Mouse (Mus musculus): Measurements from ENCODE around the gene Rbms2.

Rbms2 gene

DNA sequence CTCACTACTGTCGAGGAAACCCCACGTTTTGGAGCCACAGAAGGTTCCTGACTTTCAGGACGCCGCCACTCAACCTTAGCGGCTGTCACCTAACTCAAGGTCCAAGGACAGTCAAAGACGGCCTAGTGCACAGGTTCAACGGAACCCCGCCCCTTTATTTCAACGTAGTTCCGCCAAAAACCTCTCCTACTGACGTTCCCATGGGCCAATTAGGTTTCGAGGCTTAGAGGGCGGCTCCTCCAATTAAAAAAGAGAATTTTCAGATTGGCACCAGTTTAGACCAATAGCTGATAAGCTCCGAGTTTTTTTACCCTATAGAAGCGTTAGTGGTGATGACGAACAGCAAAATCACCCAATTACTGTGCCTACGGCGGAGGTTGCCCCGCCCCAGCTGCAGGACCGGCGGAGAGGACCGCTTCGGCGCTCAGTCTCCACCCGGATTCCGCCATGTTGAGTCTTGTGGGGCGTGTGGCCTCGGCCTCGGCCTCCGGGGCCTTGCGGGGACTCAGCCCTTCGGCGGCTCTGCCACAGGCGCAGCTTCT, 97.1 kb downstream of the Rbms2 start, which contains the start of gene Atp5b:
TSS of gene Atp5b (plus strand) at position 394 of the 542 bp plus-strand sequence.
- peak; percentile 99 for DNase-seq (ENCODE audit: low read depth, low spot score)
- Histone ChIP-seq H3K36me3 (ENCODE audit: control insufficient read depth, insufficient read depth, low read length, poor library complexity, severe bottlenecking) (peaks cover 15% of the 10 kb centered on the region), H3K27me3 (ENCODE audit: control insufficient read depth, insufficient read depth, low read length, poor library complexity, severe bottlenecking) (no peaks in the 10 kb centered on the region)

DNA sequence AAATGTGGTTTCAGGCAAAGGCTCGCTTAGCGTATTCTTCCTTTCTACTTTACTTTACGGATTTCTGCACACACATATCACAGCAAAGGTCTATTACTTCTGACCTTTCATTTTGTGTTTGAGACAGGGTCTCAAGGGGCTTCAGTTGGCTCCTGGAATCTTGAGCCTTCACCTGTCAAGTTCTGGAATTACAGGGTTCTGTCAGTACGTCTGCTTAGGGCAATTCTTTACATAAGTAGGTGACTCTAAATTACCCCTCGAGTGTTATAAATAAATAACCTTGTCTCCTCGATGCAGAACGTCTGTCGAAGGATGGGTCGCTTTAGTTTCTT, 97.7 kb downstream of the Rbms2 start:
- H3K27me3 ChIP-seq (ENCODE audit: control insufficient read depth, insufficient read depth, low read length, poor library complexity, severe bottlenecking) = no peaks in the 10 kb centered on the region
- H3K36me3 ChIP-seq (ENCODE audit: control insufficient read depth, insufficient read depth, low read length, poor library complexity, severe bottlenecking) = peaks cover 11% of the 10 kb centered on the region
- DNase-seq (ENCODE audit: low read depth, low spot score) = no peak

DNA sequence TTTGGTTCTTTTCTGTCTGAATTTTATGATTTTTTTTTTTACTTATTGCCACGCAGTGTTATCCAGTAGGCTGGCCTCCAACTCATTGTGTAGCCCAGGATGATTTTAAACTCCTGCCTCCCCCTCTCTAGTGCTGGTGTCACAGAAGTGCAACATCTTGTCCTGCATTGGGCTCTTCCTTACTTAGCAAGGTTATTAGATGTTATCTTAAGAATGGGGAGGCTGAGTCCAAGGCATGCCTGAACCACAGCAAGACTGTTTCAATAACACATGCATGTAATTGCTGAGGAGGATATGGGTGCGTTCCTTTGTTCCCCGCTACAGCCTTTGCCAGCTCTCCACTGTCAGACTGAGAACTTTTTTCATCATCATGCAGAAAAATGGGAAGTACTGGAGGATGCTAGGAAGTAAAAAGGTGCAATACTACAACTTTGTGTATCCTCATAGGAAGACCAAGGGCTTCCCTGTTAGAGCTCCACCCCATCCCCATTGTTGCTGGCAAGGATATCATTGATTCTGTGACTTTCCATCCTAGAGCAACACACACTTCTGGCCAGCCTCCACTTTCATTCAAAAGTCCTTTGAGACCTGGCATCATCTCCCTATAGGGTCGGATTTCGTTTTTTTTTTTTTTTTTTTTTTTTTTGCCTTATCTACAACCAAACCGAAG, 98.2 kb downstream of the Rbms2 start:
- Histone ChIP-seq H3K36me3 (ENCODE audit: control insufficient read depth, insufficient read depth, low read length, poor library complexity, severe bottlenecking) (peaks cover 11% of the 10 kb centered on the region), H3K27me3 (ENCODE audit: control insufficient read depth, insufficient read depth, low read length, poor library complexity, severe bottlenecking) (no peaks in the 10 kb centered on the region)
- DNase-seq (ENCODE audit: low read depth, low spot score) = no peak
